Mouse (Mus musculus): Measurements from ENCODE around the gene Acsbg1. TPM values are rescaled to one million over a fixed set of nuclear protein-coding genes. Genes with fewer than 3 reads are reported as not detected.
"Not testable (repeated sequence)": the region's sequence is repeated elsewhere in the genome, so short reads cannot be mapped to it uniquely, and the experiment has no call there.

Gene Acsbg1
- polyA plus RNA-seq, 1 experiment from 2014 or later: 0.20 TPM

DNA sequence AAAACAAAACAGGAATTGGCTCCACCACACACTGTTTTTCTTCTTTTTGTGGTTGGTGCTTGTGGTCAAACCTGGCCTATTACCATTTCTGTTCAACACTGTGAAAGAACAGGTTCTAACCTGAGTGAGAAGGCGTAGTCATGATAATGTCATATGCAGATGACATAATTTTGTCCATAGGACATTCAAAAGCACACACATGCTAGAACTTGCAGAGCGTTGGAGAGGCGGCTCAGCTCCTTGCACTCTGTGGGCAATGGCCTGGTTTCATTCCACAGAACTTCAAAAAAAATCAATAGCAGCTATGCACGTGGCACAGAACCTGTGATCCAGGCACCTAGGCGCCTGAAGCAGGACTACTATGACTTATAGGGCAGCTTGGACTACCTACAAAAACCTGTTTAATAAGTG lies 48.9 kb downstream of the Acsbg1 start:
- H3K4me2 ChIP-seq: no peak overlapping the region
- H3K9ac ChIP-seq: no peak overlapping the region
- no peak overlapping the region for H3K27ac ChIP-seq (ENCODE audit: poor library complexity, severe bottlenecking)
- H3K4me3 ChIP-seq: no peak overlapping the region
- WGBS: 80% methylated on average over 5 of the region's 5 CpGs
- no peaks in the 10 kb centered on the region for H3K36me3 ChIP-seq
- no peaks in the 10 kb centered on the region for H3K9me3 ChIP-seq (replicated peaks)
- H3K4me1 ChIP-seq (replicated peaks): peaks cover 2% of the 10 kb centered on the region; the same call in 1 of the 2 replicates
- no peaks in the 10 kb centered on the region for H3K27me3 ChIP-seq (replicated peaks)
- no peak for ATAC-seq (ENCODE audit: insufficient number of reproducible peaks, low FRiP score)

DNA sequence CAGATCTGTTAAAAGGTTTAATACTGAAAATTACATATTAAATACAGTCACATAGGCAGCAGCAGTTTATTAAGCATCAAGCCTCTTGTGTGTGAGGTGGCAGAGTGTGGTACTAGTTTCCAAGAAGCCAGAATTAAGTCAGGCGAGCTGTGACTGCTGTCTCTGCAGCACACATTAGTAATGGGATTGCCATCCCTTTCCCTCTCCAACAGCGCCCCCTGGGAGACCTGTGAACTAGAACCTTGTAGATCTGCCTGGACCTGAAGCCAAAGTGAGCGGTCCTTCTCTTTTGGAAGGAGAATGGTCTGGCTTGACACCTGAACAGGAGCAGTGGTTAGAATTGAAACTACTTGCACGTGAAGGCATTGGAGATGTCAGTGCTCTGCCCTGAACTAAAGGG lies 56.8 kb downstream of the Acsbg1 start:
- H3K9me3 ChIP-seq (replicated peaks): no peaks in the 10 kb centered on the region
- no peak overlapping the region for H3K27ac ChIP-seq (ENCODE audit: poor library complexity, severe bottlenecking)
- H3K4me1 ChIP-seq (replicated peaks): no peaks in the 10 kb centered on the region
- H3K4me3 ChIP-seq: no peak overlapping the region
- no peak overlapping the region for H3K9ac ChIP-seq
- 53% methylated on average over 4 of the region's 4 CpGs for WGBS
- no peak for ATAC-seq (ENCODE audit: insufficient number of reproducible peaks, low FRiP score)
- H3K4me2 ChIP-seq: no peak overlapping the region
- no peaks in the 10 kb centered on the region for H3K27me3 ChIP-seq (replicated peaks)
- H3K36me3 ChIP-seq: peaks cover 53% of the 10 kb centered on the region

DNA sequence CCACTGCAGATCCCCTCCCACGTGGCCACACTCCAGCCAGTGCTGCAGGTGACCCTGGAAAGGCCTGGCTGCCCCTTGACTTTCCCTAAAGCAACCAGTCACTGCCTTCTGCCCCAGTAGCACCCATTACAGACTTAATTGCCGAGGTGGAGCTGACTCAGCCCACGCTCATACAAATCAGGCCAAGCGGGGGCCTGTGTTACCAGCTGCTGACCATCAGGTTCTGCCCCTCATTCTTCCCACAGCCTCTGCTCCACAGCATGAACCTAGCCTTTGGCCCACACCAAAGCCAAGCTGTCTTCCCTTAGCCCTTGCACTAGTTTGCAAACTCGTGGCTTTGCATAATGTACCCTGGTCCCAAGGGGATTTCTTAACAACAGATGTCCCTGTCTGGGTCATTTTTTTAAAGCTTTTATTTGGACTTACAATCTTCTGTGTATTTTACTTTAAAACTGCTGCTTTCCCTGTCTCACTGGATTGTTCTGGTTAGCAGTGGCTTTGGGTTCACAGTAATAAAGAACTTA lies 57.5 kb downstream of the Acsbg1 start:
- Histone ChIP-seq H3K36me3 (peaks cover 60% of the 10 kb centered on the region), H3K27ac (ENCODE audit: poor library complexity, severe bottlenecking) (no peak overlapping the region), H3K9me3 (replicated peaks) (no peaks in the 10 kb centered on the region), H3K27me3 (replicated peaks) (no peaks in the 10 kb centered on the region), H3K4me1 (replicated peaks) (no peaks in the 10 kb centered on the region), H3K4me3 (no peak overlapping the region), H3K4me2 (no peak overlapping the region), H3K9ac (no peak overlapping the region)
- WGBS: 76% methylated on average over 5 of the region's 5 CpGs
- ATAC-seq (ENCODE audit: insufficient number of reproducible peaks, low FRiP score): no peak

GRCm38 (mm10) chr9:54602916-54603315 lies 58.8 kb downstream of the Acsbg1 start:
- Histone ChIP-seq H3K27ac (ENCODE audit: poor library complexity, severe bottlenecking) (no peak overlapping the region), H3K4me3 (no peak overlapping the region), H3K9ac (no peak overlapping the region), H3K4me1 (replicated peaks) (peaks cover 2% of the 10 kb centered on the region; the same call in 1 of the 2 replicates), H3K9me3 (replicated peaks) (no peaks in the 10 kb centered on the region), H3K36me3 (peaks cover 73% of the 10 kb centered on the region), H3K27me3 (replicated peaks) (no peaks in the 10 kb centered on the region), H3K4me2 (no peak overlapping the region)
- no peak for ATAC-seq (ENCODE audit: insufficient number of reproducible peaks, low FRiP score)
- WGBS: 85% methylated on average over 7 of the region's 7 CpGs

DNA sequence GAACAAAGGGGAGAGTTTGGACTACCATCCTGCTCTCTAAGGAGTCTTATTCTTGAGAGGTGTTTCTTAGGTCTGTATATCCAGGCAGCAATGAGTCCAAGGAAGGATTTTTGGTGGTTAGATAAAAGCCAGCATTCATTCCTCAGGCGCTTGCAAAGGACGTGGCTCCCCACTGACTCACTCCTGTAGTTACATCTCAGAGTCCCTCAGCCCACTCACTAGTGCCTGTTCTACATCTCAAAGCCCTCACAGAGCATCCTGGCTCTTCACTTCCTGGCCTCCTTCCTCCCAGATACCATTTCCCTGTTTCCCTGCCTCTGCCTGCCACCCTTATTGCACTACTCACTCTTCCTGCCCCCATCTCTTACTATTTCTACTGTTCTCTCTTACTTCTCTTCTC lies 59.3 kb downstream of the Acsbg1 start:
- Histone ChIP-seq H3K27me3 (replicated peaks) (no peaks in the 10 kb centered on the region), H3K9ac (no peak overlapping the region), H3K4me1 (replicated peaks) (peaks cover 6% of the 10 kb centered on the region; the same call in 1 of the 2 replicates), H3K4me3 (no peak overlapping the region), H3K4me2 (no peak overlapping the region), H3K27ac (ENCODE audit: poor library complexity, severe bottlenecking) (no peak overlapping the region), H3K36me3 (peaks cover 78% of the 10 kb centered on the region), H3K9me3 (replicated peaks) (no peaks in the 10 kb centered on the region)
- 71% methylated on average over 2 of the region's 2 CpGs for WGBS
- no peak for ATAC-seq (ENCODE audit: insufficient number of reproducible peaks, low FRiP score)

DNA sequence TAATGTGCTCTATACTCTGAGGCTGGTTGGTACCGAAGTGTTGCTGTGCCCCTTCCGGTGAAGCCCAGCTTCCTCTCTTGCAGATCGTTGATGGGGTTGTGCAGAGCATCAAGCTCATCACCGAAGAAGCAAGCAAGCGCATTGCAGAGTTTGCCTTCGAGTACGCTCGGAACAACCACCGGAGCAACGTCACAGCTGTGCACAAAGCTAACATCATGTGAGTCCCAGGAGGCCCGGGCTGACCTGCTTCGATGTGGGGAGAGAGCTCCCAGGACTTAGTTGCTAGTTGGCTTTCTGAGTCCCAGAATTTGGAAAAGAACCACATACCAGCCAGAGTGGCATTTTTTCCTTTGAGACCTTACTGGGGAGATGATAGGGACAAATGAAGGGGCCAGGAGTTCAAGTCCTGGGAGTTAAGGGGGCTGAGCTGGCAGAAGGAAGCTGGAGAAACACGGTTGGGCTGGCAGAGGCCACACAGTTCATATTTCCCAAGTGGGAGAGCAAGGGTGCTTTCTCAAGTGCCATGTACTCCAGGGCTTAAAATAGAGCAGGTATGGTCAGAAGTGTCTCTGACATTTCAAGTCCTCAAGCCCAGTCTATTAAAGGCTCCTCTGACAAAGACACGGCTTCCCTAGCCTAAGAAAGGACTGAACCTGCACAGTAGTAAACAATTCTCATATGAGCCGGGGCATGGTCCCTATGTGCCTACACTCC lies 64.8 kb downstream of the Acsbg1 start:
- peak overlapping the region; percentile 65 for H3K27ac ChIP-seq (ENCODE audit: poor library complexity, severe bottlenecking)
- H3K36me3 ChIP-seq: peaks cover 93% of the 10 kb centered on the region
- 65% methylated on average over 15 of the region's 15 CpGs for WGBS
- no peak overlapping the region; the same call in 1 of the 2 replicates for H3K4me2 ChIP-seq
- no peak overlapping the region for H3K4me3 ChIP-seq
- H3K9ac ChIP-seq: 0 out of 2 replicates have a peak overlapping the region, but pooled peaks have one; percentile 14
- ATAC-seq (ENCODE audit: insufficient number of reproducible peaks, low FRiP score): no peak
- no peaks in the 10 kb centered on the region for H3K27me3 ChIP-seq (replicated peaks)
- peaks cover 34% of the 10 kb centered on the region for H3K4me1 ChIP-seq (replicated peaks)
- H3K9me3 ChIP-seq (replicated peaks): no peaks in the 10 kb centered on the region

DNA sequence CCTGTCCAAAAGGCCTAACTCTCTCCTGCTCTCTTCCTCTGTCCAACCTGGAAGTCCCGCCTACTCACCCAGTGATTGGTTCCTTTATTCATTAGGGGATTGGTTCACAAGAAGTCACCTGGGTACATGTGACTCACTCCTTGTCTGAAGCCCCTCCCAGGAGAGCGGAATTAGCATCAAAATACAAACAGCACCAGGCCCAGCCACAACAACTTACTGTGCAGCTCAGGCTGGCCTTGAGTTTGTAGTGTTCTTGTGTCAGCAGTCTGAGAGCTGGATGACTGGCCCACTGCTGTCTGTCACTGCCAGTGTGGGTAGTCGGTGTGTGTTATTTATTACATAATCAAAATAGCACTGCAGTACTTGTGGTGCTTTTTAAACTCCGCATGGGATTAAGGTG lies 68.0 kb downstream of the Acsbg1 start:
- H3K4me1 ChIP-seq (replicated peaks): peaks cover 35% of the 10 kb centered on the region
- 83% methylated on average over 4 of the region's 4 CpGs for WGBS
- ATAC-seq (ENCODE audit: insufficient number of reproducible peaks, low FRiP score); H3K9me3 ChIP-seq (replicated peaks); H3K27ac ChIP-seq (ENCODE audit: poor library complexity, severe bottlenecking); H3K27me3 ChIP-seq (replicated peaks); H3K9ac ChIP-seq; H3K4me3 ChIP-seq; H3K4me2 ChIP-seq: not testable (repeated sequence)
- H3K36me3 ChIP-seq: peaks cover 88% of the 10 kb centered on the region

GRCm38 (mm10) chr9:54587863-54588262 lies 73.8 kb downstream of the Acsbg1 start:
- peak overlapping the region; percentile 80 for H3K4me3 ChIP-seq
- H3K4me1 ChIP-seq (replicated peaks): peaks cover 11% of the 10 kb centered on the region
- peaks cover 33% of the 10 kb centered on the region for H3K36me3 ChIP-seq
- no peaks in the 10 kb centered on the region for H3K9me3 ChIP-seq (replicated peaks)
- H3K9ac ChIP-seq: peak overlapping the region; percentile 89
- ATAC-seq (ENCODE audit: insufficient number of reproducible peaks, low FRiP score): no peak
- H3K27ac ChIP-seq (ENCODE audit: poor library complexity, severe bottlenecking): no peak overlapping the region
- no peaks in the 10 kb centered on the region for H3K27me3 ChIP-seq (replicated peaks)
- 52% methylated on average over 4 of the region's 4 CpGs for WGBS
- H3K4me2 ChIP-seq: peak overlapping the region; percentile 66

DNA sequence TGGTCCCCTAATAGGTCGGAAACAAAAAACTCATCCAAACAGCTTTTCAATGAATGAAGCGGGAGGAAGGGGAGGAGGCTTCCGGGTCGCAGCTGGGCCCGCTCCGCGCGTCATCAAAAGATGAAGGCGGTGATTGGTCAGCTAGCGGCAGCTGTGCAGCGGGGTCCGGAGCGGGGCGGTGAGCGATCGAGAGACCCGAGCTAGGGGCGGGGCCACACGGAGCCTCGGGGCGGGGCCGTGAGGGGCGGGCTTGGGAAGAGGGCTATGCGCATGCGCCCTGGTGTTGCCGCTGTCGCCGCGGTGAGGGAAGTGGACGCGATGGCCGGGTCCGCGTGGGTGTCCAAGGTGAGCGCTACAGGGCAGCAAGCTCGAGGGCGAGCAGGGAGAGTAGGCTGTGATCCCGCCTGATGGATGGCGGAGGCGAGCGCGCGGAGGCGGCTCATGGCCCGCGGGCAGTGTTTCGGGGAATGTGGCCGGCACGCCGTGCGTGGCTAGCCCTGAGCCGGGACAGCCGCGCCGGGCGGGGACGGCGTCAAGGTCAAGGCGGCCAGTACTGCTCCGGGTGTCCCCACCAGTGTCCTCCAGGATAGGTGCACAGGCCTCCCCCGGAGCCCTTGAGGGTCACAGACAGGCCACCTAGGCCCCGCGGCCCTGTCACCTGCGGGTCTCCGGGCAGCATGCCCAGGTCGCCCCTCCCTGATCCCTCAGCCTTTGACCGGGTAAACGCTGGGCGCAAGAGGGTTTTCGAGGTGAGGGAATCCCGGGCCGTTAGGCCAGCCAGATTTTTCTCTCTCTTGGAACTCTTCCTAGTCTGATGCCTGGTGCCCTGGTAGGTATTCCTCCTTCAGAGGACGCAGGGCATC lies 75.2 kb downstream of the Acsbg1 start, which contains the start of gene Idh3a:
Gene Idh3a (plus strand): TSS at position 136 of the 863 bp plus-strand sequence.
- WGBS: under 1% methylated on average over 72 of the region's 73 CpGs
- peak within 1 kb of the TSS; percentile 69 for H3K27ac ChIP-seq (ENCODE audit: poor library complexity, severe bottlenecking)

DNA sequence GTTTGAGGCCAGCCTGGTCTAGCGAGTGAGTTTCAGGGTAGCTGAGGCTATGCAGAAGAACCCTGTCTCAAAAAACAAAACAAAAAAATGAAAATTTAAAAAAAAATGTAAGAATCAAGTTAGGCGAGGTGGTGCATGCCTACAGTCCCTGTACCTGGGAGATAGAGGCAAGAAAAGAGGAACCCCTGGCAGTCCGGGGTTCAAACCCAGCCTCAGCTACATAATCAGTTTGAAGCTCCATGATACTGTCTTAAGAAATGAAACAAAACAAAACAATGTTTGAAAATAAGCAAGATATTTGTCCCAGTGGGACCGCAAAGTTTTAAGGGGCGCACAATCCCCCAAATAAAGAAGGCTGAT lies 75.9 kb downstream of the Acsbg1 start:
- 28% methylated on average over 5 of the region's 5 CpGs for WGBS
- Histone ChIP-seq H3K27ac (ENCODE audit: poor library complexity, severe bottlenecking) (no peak overlapping the region), H3K4me3 (peak overlapping the region; percentile 80), H3K4me2 (peak overlapping the region; percentile 60), H3K9me3 (replicated peaks) (no peaks in the 10 kb centered on the region), H3K9ac (no peak overlapping the region), H3K27me3 (replicated peaks) (no peaks in the 10 kb centered on the region), H3K36me3 (peaks cover 15% of the 10 kb centered on the region), H3K4me1 (replicated peaks) (peaks cover 11% of the 10 kb centered on the region)
- no peak for ATAC-seq (ENCODE audit: insufficient number of reproducible peaks, low FRiP score)

More for the DNA sequence above, 75.2 kb downstream of the Acsbg1 start, which contains the start of gene Idh3a:
- H3K4me1 ChIP-seq (replicated peaks): peaks cover 11% of the 10 kb centered on the region
- H3K27me3 ChIP-seq (replicated peaks): no peaks in the 10 kb centered on the region
- H3K4me2 ChIP-seq: peak within 1 kb of the TSS; percentile 66
- peak within 1 kb of the TSS; percentile 80 for H3K4me3 ChIP-seq
- peak; percentile 99 for ATAC-seq (ENCODE audit: insufficient number of reproducible peaks, low FRiP score)
- H3K9me3 ChIP-seq (replicated peaks): no peaks in the 10 kb centered on the region
- peaks cover 19% of the 10 kb centered on the region for H3K36me3 ChIP-seq
- peak within 1 kb of the TSS; percentile 89 for H3K9ac ChIP-seq

DNA sequence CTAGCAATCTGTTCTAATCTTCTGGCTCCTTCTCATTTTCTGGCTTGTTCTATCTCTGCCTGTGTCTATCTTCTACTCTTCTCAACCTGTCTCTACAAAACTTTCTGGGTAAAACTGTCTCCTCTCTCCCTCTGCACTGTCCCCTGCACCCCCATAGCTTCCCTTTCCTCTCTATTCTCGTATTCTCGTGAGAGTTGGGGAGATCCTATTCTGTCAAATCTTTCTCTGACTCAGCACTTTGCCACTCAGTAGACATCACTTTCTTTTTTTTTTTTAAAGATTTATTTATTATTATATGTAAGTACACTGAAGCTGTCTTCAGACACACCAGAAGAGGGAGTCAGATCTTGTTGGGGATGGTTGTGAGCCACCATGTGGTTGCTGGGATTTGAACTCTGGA lies 77.5 kb downstream of the Acsbg1 start:
- H3K4me2 ChIP-seq; H3K36me3 ChIP-seq; H3K9ac ChIP-seq; H3K27me3 ChIP-seq (replicated peaks); H3K9me3 ChIP-seq (replicated peaks); H3K4me3 ChIP-seq; H3K27ac ChIP-seq (ENCODE audit: poor library complexity, severe bottlenecking); ATAC-seq (ENCODE audit: insufficient number of reproducible peaks, low FRiP score): not testable (repeated sequence)
- H3K4me1 ChIP-seq (replicated peaks): peaks cover 11% of the 10 kb centered on the region
- 72% methylated on average over 2 of the region's 2 CpGs for WGBS
